Mouse (Mus musculus): ENCODE data around the gene Ech1. TPM values are rescaled to one million over a fixed set of nuclear protein-coding genes. Genes with fewer than 3 reads are reported as not detected.

The Ech1 gene
- total RNA-seq, 2 experiments from 2014 or later: 23.2 to 59.0 TPM

DNA sequence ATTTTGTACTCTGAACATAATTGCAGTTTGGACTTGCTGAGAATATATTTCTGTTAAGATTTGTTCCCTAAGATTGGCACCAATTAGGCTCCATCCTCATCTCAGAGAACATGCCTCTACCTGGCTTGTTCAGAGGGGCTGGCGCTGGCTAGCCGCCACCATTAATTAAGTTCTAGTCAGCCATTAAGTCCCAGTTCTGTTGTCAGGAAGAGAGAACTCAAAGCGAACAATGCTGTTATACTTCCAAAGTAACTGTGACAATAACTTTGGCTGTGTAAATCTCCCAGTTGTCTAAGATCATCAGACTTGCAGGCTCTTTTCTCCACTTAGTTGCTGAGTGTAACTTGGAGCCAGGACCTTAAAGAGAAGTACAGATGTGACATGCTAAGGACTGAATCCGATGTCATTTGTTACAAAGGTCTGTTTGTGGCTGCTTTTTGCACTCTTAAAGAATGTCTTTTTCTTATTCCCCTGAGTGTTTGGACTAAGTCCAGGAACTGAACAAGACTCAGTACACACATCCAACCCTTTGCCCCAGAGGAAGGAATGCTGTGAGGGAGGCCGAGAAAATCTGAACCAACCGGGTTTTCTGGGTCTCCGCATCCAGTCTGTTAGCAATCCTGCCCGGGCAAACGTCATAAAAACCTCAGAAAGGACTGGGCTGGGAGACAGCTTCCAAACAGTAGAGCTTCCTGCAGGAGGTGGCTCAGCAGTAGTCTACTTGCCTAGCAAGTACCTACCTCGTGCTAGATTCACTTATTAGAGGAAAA lies 22.9 kb upstream of the Ech1 start:
- ATAC-seq (replicated peaks; ENCODE audit: low FRiP score, poor library complexity, severe bottlenecking): no peak

DNA sequence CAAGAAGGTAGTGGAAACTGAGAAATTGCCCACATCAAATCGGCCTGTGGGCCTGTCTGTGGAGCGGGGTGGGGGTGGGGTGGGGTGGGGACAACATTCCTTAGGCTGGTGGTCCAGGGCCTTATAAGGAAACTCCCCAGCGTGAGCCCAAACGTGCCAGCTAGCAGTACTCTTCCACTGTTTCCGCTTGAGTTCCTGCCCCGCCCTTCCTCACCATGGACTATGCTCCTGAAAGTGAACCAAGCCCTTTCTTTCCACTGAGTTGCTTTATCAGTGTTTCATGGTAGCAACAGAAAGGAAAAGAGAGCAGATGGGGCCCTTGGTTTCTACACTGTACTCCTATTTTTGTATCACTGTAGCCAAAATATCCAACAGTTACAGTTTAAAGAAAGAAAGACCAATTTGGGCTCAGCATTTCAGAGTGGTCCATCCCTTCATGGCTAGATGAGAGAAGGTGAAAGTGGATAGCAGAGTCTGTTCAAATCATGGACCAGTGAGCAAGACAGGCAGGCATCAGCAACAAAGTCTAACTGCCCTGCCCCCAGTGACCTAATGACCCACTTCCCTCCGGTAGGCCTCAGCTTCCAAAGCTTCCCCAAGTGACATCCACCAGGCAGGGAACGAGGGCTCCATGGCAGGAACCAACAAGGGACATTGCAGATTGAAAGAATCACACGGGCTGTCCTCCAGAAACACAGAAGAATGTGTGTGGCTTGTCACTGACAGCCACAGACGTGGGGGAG lies 22.0 kb upstream of the Ech1 start:
- no peak for ATAC-seq (replicated peaks; ENCODE audit: low FRiP score, poor library complexity, severe bottlenecking)

DNA sequence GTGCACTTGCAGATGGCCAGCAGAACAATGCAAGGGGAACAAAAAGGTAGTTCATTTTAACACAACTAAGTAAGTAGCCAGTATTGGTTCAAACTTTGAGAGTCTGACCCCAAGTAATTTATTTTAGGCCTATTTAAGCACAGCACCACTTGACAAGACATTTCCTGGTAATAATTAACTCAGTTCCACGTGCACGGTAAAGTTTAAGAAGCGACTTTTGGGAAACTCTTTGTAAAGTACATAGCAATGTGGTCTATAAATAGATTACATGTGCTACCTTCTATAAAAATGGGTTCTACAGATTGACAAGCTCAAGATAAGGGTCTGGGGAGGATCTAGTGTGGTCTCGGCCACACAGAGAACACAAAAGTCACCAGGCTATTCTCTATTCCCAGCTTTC lies 21.3 kb upstream of the Ech1 start:
- ATAC-seq (replicated peaks; ENCODE audit: low FRiP score, poor library complexity, severe bottlenecking): no peak

DNA sequence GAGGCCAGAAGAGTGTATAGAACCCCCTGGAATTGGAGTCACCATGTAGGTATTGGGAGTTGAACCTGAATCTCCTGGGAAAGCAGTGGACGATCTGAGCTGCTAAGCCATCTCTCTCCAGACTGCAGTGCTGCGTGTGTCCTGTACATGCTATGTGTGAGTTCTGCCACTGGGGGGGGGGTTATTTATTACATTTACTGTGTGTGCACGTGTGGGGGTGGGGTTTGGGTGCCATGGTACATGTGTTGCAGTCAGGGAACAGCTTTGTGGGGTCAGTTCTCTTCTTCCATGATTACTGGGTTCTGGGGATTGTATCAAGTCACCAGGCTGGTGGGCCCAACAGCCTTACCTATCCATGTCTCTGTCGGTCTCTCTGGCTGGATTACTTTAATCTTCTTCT lies 18.1 kb upstream of the Ech1 start:
- no peak for ATAC-seq (replicated peaks; ENCODE audit: low FRiP score, poor library complexity, severe bottlenecking)

DNA sequence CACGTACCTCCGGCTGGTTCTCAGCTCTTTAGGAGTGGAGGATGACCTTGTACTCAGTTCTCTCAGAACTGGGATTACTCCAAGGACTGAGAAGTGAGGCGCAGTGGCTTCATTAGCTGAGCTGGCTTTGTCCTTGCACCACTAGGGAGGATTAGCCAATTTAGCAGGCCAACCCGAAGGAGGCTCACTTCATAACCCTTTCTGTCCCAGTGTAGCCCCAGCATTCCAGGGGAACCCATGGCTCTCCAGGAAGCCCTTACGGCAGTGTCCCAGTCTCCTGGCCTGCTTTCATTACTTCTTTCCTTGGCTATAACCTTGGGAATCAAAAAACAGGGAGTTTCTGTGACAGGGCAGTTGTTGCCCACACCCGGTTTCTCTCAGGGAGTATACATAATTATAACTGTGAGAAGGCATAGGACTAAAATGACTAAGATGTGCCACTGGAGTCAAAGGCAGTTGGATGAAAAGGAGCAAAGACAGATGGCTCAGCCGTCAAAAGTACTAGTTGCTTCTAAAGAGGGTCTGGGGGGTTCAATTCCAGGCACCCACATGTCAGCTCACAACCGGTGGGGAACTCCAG lies 17.3 kb upstream of the Ech1 start:
- no peak for ATAC-seq (replicated peaks; ENCODE audit: low FRiP score, poor library complexity, severe bottlenecking)

- ATAC-seq (replicated peaks; ENCODE audit: low FRiP score, poor library complexity, severe bottlenecking): no peak
These were observed 16.6 kb upstream of the Ech1 start, which contains the start of gene Hnrnpl for GRCm38 (mm10) chr7:28808221-28808941. Gene Hnrnpl (plus strand): TSS chr7:28808541.

DNA sequence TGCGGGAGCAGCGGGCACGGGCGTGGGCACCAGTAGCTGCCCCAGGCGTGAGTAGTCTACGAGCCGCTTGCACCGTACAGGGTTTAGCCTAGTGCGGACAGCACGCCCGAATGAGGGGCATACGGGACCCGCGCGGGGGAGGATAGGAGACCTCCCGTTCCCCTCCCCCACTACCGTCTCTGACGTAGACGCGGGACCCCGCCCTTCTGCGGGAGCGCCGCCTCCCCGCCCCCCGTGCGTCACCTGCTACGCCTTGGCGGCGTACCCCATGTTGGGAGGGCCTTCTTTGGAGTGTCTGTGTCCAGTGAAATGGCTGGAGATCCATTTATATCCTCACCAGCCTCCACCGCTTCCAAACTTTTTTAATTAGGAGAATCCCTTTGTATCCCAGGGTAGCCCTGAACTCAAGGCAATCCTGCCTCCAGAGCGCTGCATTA lies 16.0 kb upstream of the Ech1 start:
- ATAC-seq (replicated peaks; ENCODE audit: low FRiP score, poor library complexity, severe bottlenecking): peak; percentile 65

- no peak for ATAC-seq (replicated peaks; ENCODE audit: low FRiP score, poor library complexity, severe bottlenecking)
These were observed 15.5 kb upstream of the Ech1 start for GRCm38 (mm10) chr7:28809401-28810089.

DNA sequence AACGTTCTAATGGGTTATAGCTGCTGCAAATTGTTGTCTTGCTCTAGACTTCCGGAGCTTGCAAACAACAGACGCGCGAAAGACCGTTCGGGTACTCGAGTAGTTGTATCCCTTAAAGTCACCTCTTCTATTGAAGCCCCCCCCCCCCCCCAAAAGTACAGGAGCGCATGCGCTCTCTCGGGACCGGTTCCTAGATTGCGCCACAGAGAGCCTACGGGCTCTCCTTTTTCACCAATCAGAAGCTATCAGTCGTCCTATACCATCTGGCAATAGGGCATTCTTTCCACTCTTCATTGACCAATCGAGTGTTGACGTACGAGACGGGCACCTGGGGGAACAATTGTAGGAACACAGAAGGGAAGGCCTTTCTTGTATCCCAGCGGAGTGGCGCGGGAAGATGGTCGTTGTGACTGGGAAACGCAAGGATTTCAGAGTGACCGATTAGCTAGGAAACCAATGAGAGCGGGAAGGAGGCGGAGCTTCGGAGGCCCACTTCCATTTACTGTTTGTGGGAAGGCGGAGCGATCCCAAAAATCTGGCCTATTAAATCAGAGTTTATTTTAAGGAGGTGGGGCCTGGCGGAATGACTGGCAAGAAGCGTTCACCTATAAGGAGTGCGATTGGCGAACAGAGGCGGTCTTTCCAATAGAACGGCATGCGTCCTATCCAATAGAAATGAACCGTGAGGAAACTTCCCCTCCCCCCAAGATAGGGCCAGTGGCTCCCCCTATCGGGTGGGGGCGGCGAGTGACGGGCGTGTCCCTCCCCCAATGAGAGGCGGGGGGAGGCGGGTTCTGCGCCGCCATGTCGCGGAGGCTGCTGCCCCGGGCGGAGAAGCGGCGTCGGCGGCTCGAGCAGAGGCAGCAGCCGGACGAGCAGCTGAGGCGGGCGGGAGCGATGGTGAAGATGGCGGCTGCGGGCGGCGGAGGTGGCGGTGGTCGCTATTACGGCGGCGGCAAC lies 14.6 kb upstream of the Ech1 start:
- ATAC-seq (replicated peaks; ENCODE audit: low FRiP score, poor library complexity, severe bottlenecking): peak; percentile 85

DNA sequence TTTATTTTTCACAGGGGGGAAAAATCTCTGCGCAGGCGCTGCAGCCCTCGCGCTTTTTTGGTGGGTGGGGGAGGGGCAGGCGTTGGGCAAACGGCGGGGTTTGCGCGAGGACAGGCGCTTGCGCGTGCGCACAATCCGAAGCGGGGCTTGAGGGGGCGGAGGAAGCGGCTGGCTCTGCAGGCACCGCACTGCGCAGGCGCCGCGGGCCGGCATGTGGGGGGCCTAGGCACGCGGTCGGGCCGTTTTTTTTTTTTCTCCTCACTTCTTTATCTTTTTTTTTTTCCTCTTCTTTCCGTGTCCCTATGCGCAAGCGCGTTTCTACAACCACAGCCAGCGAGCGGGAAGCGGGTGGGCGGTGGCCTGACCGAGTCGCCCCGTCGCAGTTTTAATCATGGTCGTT lies 13.8 kb upstream of the Ech1 start:
- peak; percentile 45; the same call in 1 of the 2 replicates for ATAC-seq (replicated peaks; ENCODE audit: low FRiP score, poor library complexity, severe bottlenecking)

DNA sequence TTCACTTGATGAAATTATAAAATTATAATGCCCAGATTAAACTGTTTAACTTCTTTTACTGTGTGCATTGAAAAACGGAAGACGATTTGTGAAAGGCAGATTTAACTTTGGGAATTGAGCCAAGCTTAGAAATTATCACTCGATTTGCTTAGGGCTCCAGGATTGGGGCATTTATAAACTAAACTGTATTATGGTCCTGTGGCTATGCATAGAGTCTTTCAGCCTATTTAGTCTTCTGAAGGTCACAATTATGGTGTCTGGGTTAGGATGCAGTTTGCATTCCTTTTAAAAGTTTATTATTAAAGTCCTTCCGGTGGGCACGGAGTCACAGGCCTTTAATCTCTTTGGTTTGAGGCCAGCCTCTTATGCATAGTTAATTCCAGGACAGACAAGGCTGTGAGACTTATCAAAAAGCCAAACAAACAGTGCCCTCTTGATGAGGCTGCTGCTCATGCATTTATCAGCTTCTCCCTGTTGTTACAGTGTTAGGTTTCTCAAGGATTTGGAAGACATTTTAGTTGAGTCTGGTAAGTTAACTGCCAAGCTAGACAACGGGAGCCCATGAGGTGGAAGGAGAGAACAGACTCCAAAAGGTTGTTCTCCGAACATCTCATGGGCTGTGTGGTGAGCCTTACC lies 13.3 kb upstream of the Ech1 start:
- no peak for ATAC-seq (replicated peaks; ENCODE audit: low FRiP score, poor library complexity, severe bottlenecking)

DNA sequence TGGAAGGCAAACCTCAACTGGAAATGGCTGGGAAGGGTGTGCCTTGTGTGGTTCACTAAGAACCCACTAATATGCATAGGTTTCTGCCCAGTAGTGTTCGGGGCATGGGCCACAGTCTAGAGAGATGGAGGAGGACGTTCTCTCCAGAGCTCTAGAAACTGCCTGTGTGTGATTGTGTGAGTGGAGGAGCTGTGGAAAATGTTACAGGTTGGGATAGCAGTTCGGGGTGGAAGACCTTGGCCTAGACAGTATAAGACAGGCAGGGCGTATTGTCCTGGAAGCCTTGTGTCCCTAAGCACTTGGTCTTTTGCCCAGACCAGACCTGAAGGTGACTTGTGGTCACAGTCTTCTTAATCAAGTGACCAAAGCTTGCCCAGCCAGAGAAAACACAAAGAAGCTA lies 12.6 kb upstream of the Ech1 start:
- no peak for ATAC-seq (replicated peaks; ENCODE audit: low FRiP score, poor library complexity, severe bottlenecking)

DNA sequence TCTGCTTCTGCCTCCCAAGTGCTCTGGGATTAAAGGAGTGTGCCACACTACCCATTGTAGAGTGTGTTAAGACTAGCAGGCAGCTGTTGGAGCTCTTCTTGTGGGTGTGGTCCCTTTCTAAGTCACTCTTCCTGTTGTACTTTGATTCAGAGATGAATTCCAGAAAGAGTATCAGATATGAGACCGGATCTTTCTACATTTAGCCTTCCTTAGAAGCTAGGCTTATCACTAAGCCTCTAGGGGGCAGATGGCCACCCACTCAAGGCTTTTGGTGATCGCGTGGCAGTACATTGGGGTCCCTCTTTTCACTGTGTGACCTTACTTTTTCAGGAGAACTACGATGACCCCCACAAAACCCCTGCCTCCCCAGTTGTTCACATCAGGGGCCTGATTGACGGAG lies 12.1 kb upstream of the Ech1 start:
- no peak for ATAC-seq (replicated peaks; ENCODE audit: low FRiP score, poor library complexity, severe bottlenecking)

DNA sequence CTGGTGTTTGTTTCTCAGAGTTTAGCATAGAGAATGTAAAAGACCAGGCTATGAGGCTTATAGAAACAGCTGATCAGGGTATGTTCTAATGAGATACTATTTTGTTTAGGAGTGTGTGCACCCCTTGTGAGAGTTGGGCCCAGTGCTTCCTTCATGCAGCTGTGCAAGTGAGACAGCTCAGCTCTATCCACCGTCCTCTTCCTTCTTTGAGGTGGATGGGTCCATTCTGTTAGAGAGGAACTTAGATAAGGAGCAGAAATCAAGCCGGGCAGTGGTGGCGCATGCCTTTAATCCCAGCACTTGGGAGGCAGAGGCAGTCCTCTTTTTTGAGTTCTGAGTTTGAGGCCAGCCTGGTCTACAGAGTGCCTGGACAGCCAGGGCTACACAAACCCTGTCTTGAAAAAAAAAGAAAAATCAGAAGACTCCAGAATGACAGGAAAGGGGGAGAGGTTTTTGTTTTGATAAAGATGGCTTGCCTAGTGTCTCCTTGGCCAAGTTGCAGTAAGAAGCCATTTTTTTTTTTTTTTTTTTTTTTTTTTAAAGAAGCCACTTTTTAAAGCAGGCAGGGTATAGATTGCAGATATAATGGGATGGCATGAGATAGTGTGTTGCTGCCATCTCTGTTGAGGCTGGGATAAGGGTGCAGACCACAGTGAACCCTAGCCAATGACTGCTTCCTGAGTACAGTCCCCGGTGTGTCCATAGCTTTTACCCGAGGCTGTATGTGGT lies 10.5 kb upstream of the Ech1 start:
- ATAC-seq (replicated peaks; ENCODE audit: low FRiP score, poor library complexity, severe bottlenecking): no peak

GRCm38 (mm10) chr7:28815230-28815629 lies 9.8 kb upstream of the Ech1 start:
- ATAC-seq (replicated peaks; ENCODE audit: low FRiP score, poor library complexity, severe bottlenecking): no peak

- no peak for ATAC-seq (replicated peaks; ENCODE audit: low FRiP score, poor library complexity, severe bottlenecking)
These were observed 8.8 kb upstream of the Ech1 start for GRCm38 (mm10) chr7:28816201-28816600.

- no peak for ATAC-seq (replicated peaks; ENCODE audit: low FRiP score, poor library complexity, severe bottlenecking)
These were observed 8.1 kb upstream of the Ech1 start for GRCm38 (mm10) chr7:28816920-28817319.
